ENCODE assay signal across 8 mouse cellular contexts in the genomic region with DNA sequence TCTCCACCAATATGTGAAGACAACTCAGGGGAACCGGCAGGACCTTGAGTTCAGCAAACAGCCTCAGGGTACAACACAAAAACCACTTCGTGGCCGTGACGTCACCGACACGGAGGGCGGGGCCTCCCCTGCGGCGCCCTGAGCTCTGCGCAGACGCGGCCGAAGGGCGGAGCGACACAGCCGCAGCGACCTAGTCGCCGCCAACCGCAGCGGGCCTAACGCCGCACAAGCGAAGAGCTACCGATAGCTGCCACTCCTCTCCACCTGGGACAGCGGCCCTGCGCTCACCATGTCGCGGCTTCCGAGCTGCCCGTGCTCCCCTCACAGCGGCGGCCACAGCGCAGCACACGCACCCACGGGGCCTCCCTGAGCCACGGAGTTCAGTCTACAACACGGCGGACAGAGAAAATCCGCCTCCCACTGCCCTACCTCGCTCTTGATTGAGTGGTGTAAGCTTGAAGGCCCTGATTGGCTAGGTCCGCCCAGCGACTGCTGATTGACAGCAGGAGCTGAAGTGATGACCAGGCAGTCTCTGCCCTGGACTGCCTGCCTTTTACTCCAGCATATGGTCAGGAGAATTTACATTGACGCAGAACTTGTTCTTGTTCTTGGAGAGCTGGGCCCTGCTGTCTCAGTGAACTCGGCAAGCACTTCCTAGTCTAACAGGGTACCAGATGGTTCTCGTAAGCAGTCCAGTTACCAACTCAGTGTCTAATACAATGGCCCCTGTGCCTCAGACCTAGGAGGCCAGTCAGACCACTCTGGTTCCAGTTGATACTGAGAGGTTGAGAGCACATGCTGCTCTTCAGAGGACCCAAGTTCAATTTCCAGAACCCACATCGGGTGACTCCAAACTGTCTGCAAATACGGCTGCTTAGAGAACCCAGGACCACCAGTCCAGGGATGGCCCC. TPM values are rescaled to one million over a fixed set of nuclear protein-coding genes. Genes with fewer than 3 reads are reported as not detected.
A peak's percentile ranks its signal among the peaks of the same experiment; 100 is the strongest.
DNase-seq lines count a peak whose midpoint lies in the region; ATAC-seq and TF ChIP-seq lines count a peak whose summit lies in the region.

TSS of gene Zfp963 (minus strand) at position 427 of the 911 bp plus-strand sequence.

- DNase-seq in heart, postnatal 10 days, result peak; percentile 97
- peak; percentile 81 for DNase-seq in large intestine, adult 2 months (ENCODE audit: low read depth, low spot score)
- DNase-seq in liver, postnatal 0 days, result peak; percentile 97
- DNase-seq in testis, postnatal 10 days (ENCODE audit: low spot score), result peak; percentile 98

- H3K36me3 ChIP-seq in ES-Bruce4 (ENCODE audit: control insufficient read depth, insufficient read depth, low read length, poor library complexity, severe bottlenecking), result no peaks in the 10 kb centered on the region
- peaks cover 10% of the 10 kb centered on the region for H3K36me3 ChIP-seq in forebrain, embryonic 13.5 days (ENCODE audit: poor library complexity, severe bottlenecking)
- no peaks in the 10 kb centered on the region; the same call in 1 of the 2 replicates for H3K36me3 ChIP-seq in liver, postnatal 0 days (replicated peaks; ENCODE audit: insufficient read depth, low read length)
- H3K36me3 ChIP-seq in neural tube, embryonic 14.5 days (ENCODE audit: control insufficient read depth, insufficient read depth, low read length), result no peaks in the 10 kb centered on the region

- TF ChIP-seq POLR2A in ES-Bruce4 (IDR thresholded peaks at IDR 0.05; ENCODE audit: insufficient read depth, low read length), result peak; percentile 96

- H3K27me3 ChIP-seq in ES-Bruce4 (ENCODE audit: control insufficient read depth, insufficient read depth, low read length, poor library complexity, severe bottlenecking), result no peaks in the 10 kb centered on the region
- no peaks in the 10 kb centered on the region for H3K27me3 ChIP-seq in forebrain, embryonic 13.5 days
- no peaks in the 10 kb centered on the region for H3K27me3 ChIP-seq in liver, postnatal 0 days (ENCODE audit: insufficient read depth, low read length)
- H3K27me3 ChIP-seq in neural tube, embryonic 14.5 days (ENCODE audit: control insufficient read depth, insufficient read depth, low read length), result no peaks in the 10 kb centered on the region

- no peak; the same call in 1 of the 2 replicates for TF ChIP-seq EP300 in ES-Bruce4 (IDR thresholded peaks at IDR 0.05; ENCODE audit: insufficient read depth, low read depth, low read length)
- no peak for TF ChIP-seq EP300 in liver, postnatal 0 days (IDR thresholded peaks at IDR 0.05; ENCODE audit: low read depth)

- peak within 1 kb of the TSS; percentile 49 for H3K9ac ChIP-seq in ES-Bruce4 (ENCODE audit: low read depth, poor library complexity, severe bottlenecking)
- H3K9ac ChIP-seq in forebrain, embryonic 13.5 days, result peak within 1 kb of the TSS; percentile 88
- peak within 1 kb of the TSS; percentile 93 for H3K9ac ChIP-seq in liver, postnatal 0 days (replicated peaks)
- peak within 1 kb of the TSS; percentile 93 for H3K9ac ChIP-seq in neural tube, embryonic 14.5 days (replicated peaks; ENCODE audit: low read depth, low read length)

- H3K4me2 ChIP-seq in forebrain, embryonic 13.5 days, result peak within 1 kb of the TSS; percentile 59
- peak within 1 kb of the TSS; percentile 78 for H3K4me2 ChIP-seq in liver, postnatal 0 days (ENCODE audit: low read depth, low read length)
- H3K4me2 ChIP-seq in neural tube, embryonic 14.5 days (ENCODE audit: low read depth, low read length), result peak within 1 kb of the TSS; percentile 66

- no peaks in the 10 kb centered on the region for H3K9me3 ChIP-seq in ES-Bruce4 (replicated peaks; ENCODE audit: control insufficient read depth, insufficient read depth, low read length, poor library complexity, severe bottlenecking)
- no peaks in the 10 kb centered on the region for H3K9me3 ChIP-seq in forebrain, embryonic 13.5 days (replicated peaks)
- no peaks in the 10 kb centered on the region for H3K9me3 ChIP-seq in liver, postnatal 0 days (ENCODE audit: low read length)
- no peaks in the 10 kb centered on the region for H3K9me3 ChIP-seq in neural tube, embryonic 14.5 days (ENCODE audit: control insufficient read depth, low read length)

- 3% methylated on average over 48 of the region's 48 CpGs for WGBS in forebrain, embryonic 13.5 days
- 4% methylated on average over 48 of the region's 48 CpGs for WGBS in large intestine, adult 2 months
- WGBS in liver, postnatal 0 days (ENCODE audit: insufficient replicate concordance), result 4% methylated on average over 48 of the region's 48 CpGs
- WGBS in neural tube, embryonic 14.5 days, result 3% methylated on average over 48 of the region's 48 CpGs

- peak within 1 kb of the TSS; percentile 75 for H3K4me3 ChIP-seq in ES-Bruce4 (ENCODE audit: low read depth, low read length)
- peak within 1 kb of the TSS; percentile 75 for H3K4me3 ChIP-seq in forebrain, embryonic 13.5 days
- H3K4me3 ChIP-seq in liver, postnatal 0 days (ENCODE audit: low read depth, low read length), result peak within 1 kb of the TSS; percentile 86
- peak within 1 kb of the TSS; percentile 78 for H3K4me3 ChIP-seq in neural tube, embryonic 14.5 days (ENCODE audit: low read depth, low read length)

- no peak for TF ChIP-seq CTCF in ES-Bruce4 (IDR thresholded peaks at IDR 0.05; ENCODE audit: low read depth, low read length)
- no peak for TF ChIP-seq CTCF in liver, postnatal 0 days (IDR thresholded peaks at IDR 0.05; ENCODE audit: low read depth)

- no peaks in the 10 kb centered on the region for H3K4me1 ChIP-seq in ES-Bruce4 (ENCODE audit: control insufficient read depth, insufficient read depth, low read length)
- peaks cover 15% of the 10 kb centered on the region for H3K4me1 ChIP-seq in forebrain, embryonic 13.5 days
- peaks cover 9% of the 10 kb centered on the region for H3K4me1 ChIP-seq in liver, postnatal 0 days (ENCODE audit: insufficient read depth)
- peaks cover 5% of the 10 kb centered on the region for H3K4me1 ChIP-seq in neural tube, embryonic 14.5 days (ENCODE audit: control insufficient read depth, insufficient read depth, low read length)

- peak; percentile 99 for ATAC-seq in cerebellum, adult (ENCODE audit: insufficient number of reproducible peaks, low FRiP score, low TSS enrichment)
- peak; percentile 99 for ATAC-seq in forebrain, embryonic 13.5 days
- ATAC-seq in liver, postnatal 0 days, result peak; percentile 99
- peak; percentile 99 for ATAC-seq in neural tube, embryonic 14.5 days (ENCODE audit: low read depth)

- intact Hi-C loops in heart, postnatal 10 days (cut with DNase I), result loop anchor here (2.0 kb wide), 2 partner anchors 19 to 33 kb away; no protein-coding TSS in a partner anchor

- peak within 1 kb of the TSS; percentile 54 for H3K27ac ChIP-seq in ES-Bruce4 (ENCODE audit: insufficient read depth, low read length)
- H3K27ac ChIP-seq in forebrain, embryonic 13.5 days, result peak within 1 kb of the TSS; percentile 99
- peak within 1 kb of the TSS; percentile 100 for H3K27ac ChIP-seq in liver, postnatal 0 days (ENCODE audit: low read depth)
- H3K27ac ChIP-seq in neural tube, embryonic 14.5 days (ENCODE audit: low read depth, low read length), result peak within 1 kb of the TSS; percentile 98

RNA-seq across cellular contexts. Expression of gene Zfp963, which starts in this region (rescaled TPM):
- 6.5 and 7.0 TPM in 2 replicates for polyA plus RNA-seq in ES-Bruce4 (2011; ENCODE audit: insufficient read depth, insufficient read length, low read depth, missing spikeins)
- polyA plus RNA-seq in forebrain, embryonic 13.5 days (2015; fragmentation: Nextera tagmentation; extraction: Ambion mirVana), result 7.2 and 8.8 TPM in 2 replicates
- total RNA-seq in heart, postnatal 10 days (2021), result 1 to 10 TPM; 2.9 to 3.2 TPM
- 1.4 and 2.5 TPM in 2 replicates for polyA plus RNA-seq in large intestine, adult 2 months (2012; rRNA removed)
- polyA plus RNA-seq in liver, postnatal 0 days (2015; fragmentation: Nextera tagmentation; extraction: Ambion mirVana), result 2.1 and 2.3 TPM in 2 replicates
- 8.8 and 9.3 TPM in 2 replicates for polyA plus RNA-seq in neural tube, embryonic 14.5 days (2014; fragmentation: Nextera tagmentation; extraction: Ambion mirVana)

Comparison
In these comparisons a context has a peak if more than half of its experiments do, and no peak if none do; other contexts are left out.
1. Peak in every context shown above with its lines: DNase-seq, ATAC-seq, H3K4me3 ChIP-seq and H3K27ac ChIP-seq.